Mouse (Mus musculus) kidney, embryonic 15.5 days (tissue): ENCODE results near the gene Snx15. TPM values are rescaled to one million over a fixed set of nuclear protein-coding genes. Genes with fewer than 3 reads are reported as not detected.

Experiments
- ATAC-seq: fragments of 200-750 bp; cut with Nextera tagmentation; replicated peaks from 2 replicates; pipeline ENCODE4 v1.8.0; 2017; ENCODE audit warnings: moderate TSS enrichment; ENCODE audit not compliant: low FRiP score
- H3K27ac ChIP-seq: fragments of 300-500 bp; sonication (generic); 2 replicates; pipeline ENCODE4 v1.5.1; 2015; ENCODE audit warnings: mild to moderate bottlenecking, inconsistent platforms
- H3K27me3 ChIP-seq: fragments of 300-500 bp; sonication (generic); 2 replicates; pipeline ENCODE4 v1.6.1; 2015; ENCODE audit warnings: inconsistent platforms
- H3K36me3 ChIP-seq: fragments of 300-500 bp; sonication (generic); 2 replicates; pipeline ENCODE4 v1.6.1; 2015; ENCODE audit warnings: inconsistent platforms
- H3K4me1 ChIP-seq: fragments of 300-500 bp; sonication (generic); 2 replicates; pipeline ENCODE4 v1.6.1; 2015; ENCODE audit warnings: inconsistent platforms
- H3K4me2 ChIP-seq: fragments of 300-500 bp; sonication (generic); 2 replicates; pipeline ENCODE4 v1.6.1; 2015; ENCODE audit warnings: moderate library complexity, mild to moderate bottlenecking, inconsistent platforms
- H3K4me3 ChIP-seq: fragments of 300-500 bp; sonication (generic); replicated peaks from 2 replicates; pipeline ENCODE4 v1.5.1; 2015; ENCODE audit warnings: mild to moderate bottlenecking, inconsistent platforms
- H3K9ac ChIP-seq: fragments of 300-500 bp; sonication (generic); 2 replicates; pipeline ENCODE4 v1.6.1; 2015; ENCODE audit warnings: mild to moderate bottlenecking, inconsistent platforms
- H3K9me3 ChIP-seq: fragments of 300-500 bp; sonication (generic); replicated peaks from 2 replicates; pipeline ENCODE4 v1.6.1; 2016; ENCODE audit warnings: inconsistent platforms
- WGBS: fragments of 180-500 bp; shearing (Covaris S2); methylation state at CpG from one replicate; pipeline ENCODE4 v1.1.7; 2015; ENCODE audit warnings: mixed read lengths; 5-methylcytosine and 5-hydroxymethylcytosine counted together
- polyA plus RNA-seq: library from polyadenylated mRNA; unstranded; fragments of >200 nt; fragmentation: Nextera tagmentation; extraction: Ambion mirVana; gene quantifications from 2 replicates; pipeline ENCODE4 v1.2.1, GENCODE M21; 2015

The Snx15 gene
- polyA plus RNA-seq = 32.3 and 34.2 TPM in 2 replicates

DNA sequence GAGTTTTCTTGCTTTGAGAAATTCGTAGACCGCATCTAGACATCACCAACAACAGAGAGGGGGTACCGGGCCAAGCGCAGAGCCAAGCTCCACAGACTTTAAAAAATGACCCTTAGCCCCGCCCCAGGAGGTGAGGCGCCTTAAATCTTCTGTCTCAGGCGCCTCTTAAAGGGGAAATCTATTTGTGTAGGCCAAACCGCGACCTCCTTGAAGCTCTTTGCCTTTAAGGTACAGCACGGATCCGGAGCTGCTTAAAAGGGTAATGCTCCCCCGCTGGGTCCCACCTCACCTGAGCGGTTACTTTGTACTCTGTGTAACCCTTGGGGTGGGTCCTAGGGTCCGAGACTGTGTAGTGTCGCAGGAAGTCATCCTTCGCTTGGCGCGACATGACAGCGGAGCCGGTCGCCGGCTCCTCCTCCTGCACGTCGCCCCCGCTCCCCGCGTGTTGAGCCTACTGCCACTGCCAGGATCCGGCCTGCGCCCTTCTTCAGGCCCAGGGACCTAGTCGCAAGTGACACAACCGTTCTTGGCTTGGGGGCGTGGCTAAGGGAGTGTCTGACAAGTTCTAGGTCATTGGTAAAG, at the start of gene Snx15:
Gene Snx15 (minus strand): TSS at position 545 of the 582 bp plus-strand sequence.
- Histone ChIP-seq H3K4me1 (peaks cover 11% of the 10 kb centered on the region), H3K4me3 (peak within 1 kb of the TSS; percentile 65), H3K36me3 (no peaks in the 10 kb centered on the region), H3K27ac (peak within 1 kb of the TSS; percentile 97), H3K4me2 (peak within 1 kb of the TSS; percentile 73), H3K9ac (peak within 1 kb of the TSS; percentile 66), H3K27me3 (no peaks in the 10 kb centered on the region), H3K9me3 (no peaks in the 10 kb centered on the region)
- ATAC-seq = peak; percentile 95
- under 1% methylated on average over 32 of the region's 32 CpGs for WGBS

- Histone ChIP-seq H3K27ac (no peak overlapping the region), H3K36me3 (no peaks in the 10 kb centered on the region), H3K9ac (no peak overlapping the region), H3K9me3 (no peaks in the 10 kb centered on the region), H3K4me3 (no peak overlapping the region), H3K4me2 (no peak overlapping the region), H3K4me1 (no peaks in the 10 kb centered on the region), H3K27me3 (no peaks in the 10 kb centered on the region)
- no peak for ATAC-seq
- WGBS = 35% methylated on average over 5 of the region's 5 CpGs
These were observed 46.7 kb upstream of the Snx15 start for GRCm38 (mm10) chr19:6174771-6175170.

DNA sequence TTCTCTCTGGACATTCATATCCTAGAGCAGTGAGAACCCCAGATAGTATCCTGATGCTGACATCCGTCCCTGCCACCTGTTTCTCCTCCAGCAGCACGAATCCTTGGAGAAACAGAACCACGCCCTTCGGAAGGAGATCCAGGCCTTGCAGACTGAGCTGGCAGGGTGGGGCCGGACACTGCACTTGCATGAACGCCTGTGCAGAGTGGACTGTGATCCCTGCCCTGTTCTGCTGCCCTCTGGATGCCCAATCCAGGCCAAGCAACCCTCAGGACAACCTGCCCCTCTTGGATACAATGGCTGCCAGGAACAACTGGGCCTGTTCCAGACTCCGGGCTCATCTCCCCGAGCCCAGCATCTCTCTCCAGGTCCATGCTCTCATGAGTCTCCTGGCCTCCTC, 43.1 kb upstream of the Snx15 start:
- no peak for ATAC-seq
- WGBS = 82% methylated on average over 8 of the region's 8 CpGs
- Histone ChIP-seq H3K4me3 (no peak overlapping the region), H3K27me3 (no peaks in the 10 kb centered on the region), H3K4me2 (no peak overlapping the region), H3K4me1 (no peaks in the 10 kb centered on the region), H3K27ac (no peak overlapping the region), H3K9ac (no peak overlapping the region), H3K9me3 (no peaks in the 10 kb centered on the region), H3K36me3 (no peaks in the 10 kb centered on the region)

DNA sequence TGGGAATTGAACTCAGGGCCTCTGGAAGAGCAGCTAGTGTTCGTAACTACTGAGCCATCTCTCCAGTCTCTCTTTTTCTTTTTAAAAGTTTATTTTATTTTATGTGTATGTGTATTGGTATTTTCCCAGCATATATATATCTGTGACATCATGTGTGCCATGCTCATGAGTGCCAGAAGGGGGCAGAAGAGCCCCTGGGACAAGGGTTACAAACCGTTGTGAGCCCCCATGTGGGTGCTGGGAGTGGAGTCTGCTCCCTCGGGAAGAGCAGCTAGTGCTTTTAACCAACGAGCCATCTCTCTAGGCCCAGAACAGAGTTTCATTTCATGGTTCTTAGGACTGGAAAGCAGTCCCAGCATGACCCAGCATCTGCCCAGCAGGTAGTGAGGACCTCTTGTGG, 38.6 kb upstream of the Snx15 start:
- no peak overlapping the region for H3K9ac ChIP-seq
- H3K9me3 ChIP-seq = no peaks in the 10 kb centered on the region
- 80% methylated on average over 4 of the region's 4 CpGs for WGBS
- H3K4me1 ChIP-seq = peaks cover 7% of the 10 kb centered on the region; the same call in 1 of the 2 replicates
- H3K36me3 ChIP-seq = no peaks in the 10 kb centered on the region
- no peak for ATAC-seq
- H3K27ac ChIP-seq = no peak overlapping the region
- no peak overlapping the region for H3K4me3 ChIP-seq
- no peaks in the 10 kb centered on the region for H3K27me3 ChIP-seq
- no peak overlapping the region for H3K4me2 ChIP-seq

DNA sequence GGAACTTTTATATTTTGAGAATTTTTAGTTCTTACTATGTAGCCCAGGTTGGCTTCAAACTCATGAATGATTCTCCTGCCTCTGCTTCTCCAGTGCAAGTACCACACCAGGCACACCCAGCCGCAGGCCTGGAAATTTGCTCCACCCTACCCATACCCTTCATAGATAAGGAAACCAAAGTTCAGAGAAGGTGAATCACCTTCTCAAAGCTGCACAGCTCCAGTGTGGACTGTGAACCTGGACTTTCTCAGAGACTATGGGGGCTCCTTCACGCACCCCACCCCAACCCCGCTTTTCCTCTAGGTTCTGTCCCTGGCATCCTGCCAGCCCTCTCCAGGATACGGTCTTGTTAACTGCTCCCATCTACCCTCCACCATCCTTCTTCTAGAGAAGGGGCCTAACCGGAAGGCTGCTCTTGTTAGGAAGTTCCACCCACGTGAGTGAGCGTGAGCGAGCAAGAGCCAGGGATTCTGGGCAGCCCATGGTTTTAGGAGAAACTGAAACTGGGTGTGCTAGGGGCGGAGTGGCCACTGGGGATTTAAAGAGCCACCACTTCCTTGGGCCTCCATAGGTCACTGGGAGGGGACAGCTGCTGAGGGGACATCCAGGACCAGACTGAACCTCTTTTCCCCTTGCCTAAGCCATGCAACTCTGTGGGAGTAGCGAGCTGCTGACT, 35.9 kb upstream of the Snx15 start:
- H3K27me3 ChIP-seq = no peaks in the 10 kb centered on the region
- H3K4me2 ChIP-seq = peak overlapping the region; percentile 27; the same call in 1 of the 2 replicates
- H3K36me3 ChIP-seq = no peaks in the 10 kb centered on the region
- H3K9ac ChIP-seq = no peak overlapping the region
- ATAC-seq = no peak
- no peak overlapping the region for H3K27ac ChIP-seq
- 59% methylated on average over 10 of the region's 10 CpGs for WGBS
- no peak overlapping the region for H3K4me3 ChIP-seq
- H3K4me1 ChIP-seq = peaks cover 7% of the 10 kb centered on the region; the same call in 1 of the 2 replicates
- H3K9me3 ChIP-seq = no peaks in the 10 kb centered on the region

- WGBS = 58% methylated on average over 6 of the region's 6 CpGs
- no peak overlapping the region for H3K27ac ChIP-seq
- H3K27me3 ChIP-seq = no peaks in the 10 kb centered on the region
These were observed 29.1 kb upstream of the Snx15 start for GRCm38 (mm10) chr19:6157220-6157619.

GRCm38 (mm10) chr19:6156372-6156771, 28.3 kb upstream of the Snx15 start:
- Histone ChIP-seq H3K9me3 (no peaks in the 10 kb centered on the region), H3K4me2 (no peak overlapping the region), H3K9ac (no peak overlapping the region), H3K36me3 (no peaks in the 10 kb centered on the region), H3K4me3 (no peak overlapping the region), H3K4me1 (no peaks in the 10 kb centered on the region), H3K27me3 (no peaks in the 10 kb centered on the region), H3K27ac (no peak overlapping the region)
- 59% methylated on average over 8 of the region's 8 CpGs for WGBS
- no peak for ATAC-seq

More at GRCm38 (mm10) chr19:6157220-6157619, 29.1 kb upstream of the Snx15 start:
- H3K9me3 ChIP-seq = no peaks in the 10 kb centered on the region
- no peaks in the 10 kb centered on the region for H3K4me1 ChIP-seq
- no peak overlapping the region for H3K4me3 ChIP-seq
- ATAC-seq = no peak; the same call in 1 of the 2 replicates
- no peaks in the 10 kb centered on the region for H3K36me3 ChIP-seq
- H3K4me2 ChIP-seq = no peak overlapping the region
- no peak overlapping the region for H3K9ac ChIP-seq

DNA sequence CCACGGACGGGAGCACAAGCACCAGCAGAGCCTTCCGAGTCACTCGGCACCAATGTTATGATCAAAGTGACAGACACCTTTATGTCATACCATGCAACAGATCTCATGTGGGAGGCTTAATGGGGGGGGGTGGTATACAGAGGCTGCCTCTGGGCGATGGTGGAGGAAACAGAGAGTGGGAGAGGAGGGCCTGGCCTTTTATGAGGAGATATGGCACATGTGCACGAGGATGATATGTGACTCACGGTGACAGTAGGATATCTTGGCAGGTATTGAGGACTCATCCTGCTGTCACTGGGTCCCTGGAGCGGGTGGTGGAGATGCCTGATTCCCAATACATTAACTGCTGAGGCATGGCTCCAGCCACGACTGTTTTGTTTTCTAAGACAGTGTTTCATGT, 27.1 kb upstream of the Snx15 start:
- H3K36me3 ChIP-seq = no peaks in the 10 kb centered on the region

DNA sequence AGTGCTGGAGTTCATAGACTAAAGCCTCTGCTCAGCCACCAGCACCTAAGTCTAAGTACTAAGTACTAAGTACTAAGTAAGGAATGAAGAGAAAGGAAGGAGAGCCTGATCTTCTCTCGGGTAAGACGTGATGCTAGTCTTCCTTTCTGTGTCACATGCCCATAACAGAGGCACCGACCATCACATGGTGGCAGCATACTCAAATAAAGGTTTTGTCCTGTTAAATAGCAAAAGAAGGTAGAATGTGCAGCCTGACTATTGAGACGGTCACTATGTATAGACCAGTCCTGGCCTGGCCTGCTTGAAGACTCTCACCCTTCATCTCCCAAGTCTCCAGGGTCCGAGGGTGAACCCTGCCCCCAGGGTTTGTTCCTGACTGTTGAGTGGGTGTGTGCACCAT, 16.7 kb upstream of the Snx15 start:
- H3K4me3 ChIP-seq = no peak overlapping the region
- ATAC-seq = no peak
- H3K27ac ChIP-seq = no peak overlapping the region
- H3K9ac ChIP-seq = no peak overlapping the region
- H3K4me2 ChIP-seq = no peak overlapping the region
- 74% methylated on average over 5 of the region's 5 CpGs for WGBS
- H3K27me3 ChIP-seq = no peaks in the 10 kb centered on the region
- 0 out of 2 replicates have a peak, but pooled peaks cover 2% of the 10 kb centered on the region for H3K9me3 ChIP-seq
- peaks cover 12% of the 10 kb centered on the region for H3K4me1 ChIP-seq
- H3K36me3 ChIP-seq = no peaks in the 10 kb centered on the region

More for the DNA sequence above, 27.1 kb upstream of the Snx15 start:
- Histone ChIP-seq H3K4me1 (no peaks in the 10 kb centered on the region), H3K9ac (no peak overlapping the region), H3K27me3 (no peaks in the 10 kb centered on the region), H3K9me3 (no peaks in the 10 kb centered on the region), H3K4me2 (no peak overlapping the region), H3K27ac (no peak overlapping the region), H3K4me3 (no peak overlapping the region)
- ATAC-seq = no peak
- 69% methylated on average over 9 of the region's 9 CpGs for WGBS

DNA sequence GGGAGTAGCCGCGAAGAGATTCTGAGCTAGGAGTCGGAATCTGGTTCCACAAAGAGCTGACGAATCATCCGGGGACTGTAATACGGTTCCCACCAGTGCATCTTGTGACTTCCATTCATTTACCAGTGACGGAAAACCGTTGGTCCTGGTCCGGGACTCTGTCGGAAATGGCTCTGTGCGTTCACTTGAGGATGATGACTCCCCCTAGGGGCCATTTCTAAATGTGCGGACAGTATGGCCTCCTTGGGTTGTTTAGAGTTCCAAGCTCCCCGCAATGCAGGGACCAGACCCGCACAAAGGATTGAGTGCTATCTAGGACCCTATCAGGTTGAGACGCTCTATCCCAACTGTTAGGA, 13.3 kb upstream of the Snx15 start, which contains the start of gene Arl2:
Gene Arl2 (minus strand): TSS at position 155 of the 356 bp plus-strand sequence.
- peaks cover 16% of the 10 kb centered on the region for H3K4me1 ChIP-seq
- H3K9ac ChIP-seq = peak within 1 kb of the TSS; percentile 78
- H3K4me2 ChIP-seq = peak within 1 kb of the TSS; percentile 77
- H3K36me3 ChIP-seq = peaks cover 15% of the 10 kb centered on the region
- 0 out of 2 replicates have a peak, but pooled peaks cover 2% of the 10 kb centered on the region for H3K9me3 ChIP-seq
- H3K27me3 ChIP-seq = no peaks in the 10 kb centered on the region
- H3K4me3 ChIP-seq = peak within 1 kb of the TSS; percentile 71
- WGBS = under 1% methylated on average over 15 of the region's 15 CpGs
- peak; percentile 72 for ATAC-seq
- peak within 1 kb of the TSS; percentile 94 for H3K27ac ChIP-seq

- Histone ChIP-seq H3K4me3 (peak within 1 kb of the TSS; percentile 71), H3K4me1 (peaks cover 16% of the 10 kb centered on the region), H3K9me3 (0 out of 2 replicates have a peak, but pooled peaks cover 2% of the 10 kb centered on the region), H3K9ac (peak within 1 kb of the TSS; percentile 78), H3K27me3 (no peaks in the 10 kb centered on the region), H3K36me3 (peaks cover 20% of the 10 kb centered on the region), H3K4me2 (peak within 1 kb of the TSS; percentile 77), H3K27ac (peak within 1 kb of the TSS; percentile 94)
- peak; percentile 94 for ATAC-seq
- WGBS = under 1% methylated on average over 67 of the region's 68 CpGs
These were observed 12.7 kb upstream of the Snx15 start, which contains the start of gene Batf2 for GRCm38 (mm10) chr19:6140678-6141393. Gene Batf2 (plus strand): TSS chr19:6140983.

DNA sequence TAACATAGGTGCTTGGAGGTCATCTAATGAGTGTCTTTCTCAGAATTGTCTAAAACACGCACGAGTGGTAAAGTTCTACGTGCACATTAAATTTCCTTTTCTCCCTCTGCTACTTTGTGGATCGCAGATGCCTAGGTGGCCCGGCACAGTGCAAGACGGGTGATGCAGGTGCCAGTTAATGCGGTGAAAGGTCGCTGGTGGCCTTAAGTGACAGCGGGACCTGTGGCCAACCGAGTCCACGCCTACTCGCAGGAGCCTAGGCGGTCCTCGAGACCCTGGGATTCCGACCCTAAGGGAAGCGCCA, 12.2 kb upstream of the Snx15 start:
- H3K9ac ChIP-seq = peak overlapping the region; percentile 78
- peak overlapping the region; percentile 77 for H3K4me2 ChIP-seq
- H3K36me3 ChIP-seq = peaks cover 26% of the 10 kb centered on the region
- WGBS = 4% methylated on average over 16 of the region's 16 CpGs
- H3K4me3 ChIP-seq = peak overlapping the region; percentile 71
- H3K9me3 ChIP-seq = 0 out of 2 replicates have a peak, but pooled peaks cover 2% of the 10 kb centered on the region
- no peak for ATAC-seq
- peaks cover 16% of the 10 kb centered on the region for H3K4me1 ChIP-seq
- H3K27ac ChIP-seq = peak overlapping the region; percentile 94
- H3K27me3 ChIP-seq = no peaks in the 10 kb centered on the region
